Mouse (Mus musculus) liver, adult 2 months (tissue): ENCODE data around the gene Zfp148.

Experiments used
- CTCF ChIP-seq: fragments of 200-500 bp; IDR thresholded peaks from 2 replicates; pipeline ENCODE4 v1.5.1; 2011; ENCODE audit warnings: low read depth, low read length, control low read depth
- POLR2A ChIP-seq: fragments of 200-500 bp; IDR thresholded peaks from 2 replicates; pipeline ENCODE4 v1.6.1; 2011; ENCODE audit warnings: low read length, control low read depth; ENCODE audit not compliant: insufficient read depth; ENCODE audit errors: extremely low read depth

DNA sequence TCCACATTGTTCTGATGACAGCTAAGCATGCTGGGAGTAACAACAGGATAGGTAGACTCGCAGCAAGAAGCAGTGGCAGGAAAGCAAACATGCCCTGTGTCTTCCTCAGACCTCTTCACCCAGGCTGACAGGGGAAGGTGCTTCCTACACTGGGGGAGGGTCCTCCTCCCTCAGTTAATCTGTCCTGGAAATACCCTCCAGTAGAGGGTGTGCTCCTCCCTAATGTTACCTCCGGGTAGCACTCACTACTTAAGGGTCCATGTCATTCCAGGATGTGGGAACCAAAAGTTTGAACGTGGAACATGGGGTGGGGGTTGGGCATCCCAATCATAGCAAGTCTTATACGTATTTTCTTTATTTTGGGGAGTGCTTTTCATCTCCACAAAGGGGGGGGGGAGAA lies 141.9 kb downstream of the Zfp148 start:
- no peak for TF ChIP-seq POLR2A
- TF ChIP-seq CTCF = no peak
